Mouse (Mus musculus) left cerebral cortex, postnatal 10 days (tissue): ENCODE data around the gene Hook2. TPM values are rescaled to one million over a fixed set of nuclear protein-coding genes. Genes with fewer than 3 reads are reported as not detected.

Experiments
- DNase-seq, 2 experiments: peaks; one replicate each; pipeline ENCODE4 v3.0.0; 2021 to 2022; ENCODE audit warnings: low spot score in 2 of 2, mixed read lengths in 1 of 2; ENCODE audit errors: extremely low spot score in 1 of 2
- intact Hi-C: fragments of 180-260 bp; cut with DNase I; formaldehyde crosslinking; loops from one replicate; pipeline ENCODE4 v1.15.1; 2025
- total RNA-seq, 2 experiments: library from RNA; stranded (reverse); gene quantifications; 2 replicates each; pipeline ENCODE4 v1.2.3; 2021

Gene Hook2
- total RNA-seq, 2 experiments from 2014 or later = 13.4 to 13.9 TPM

GRCm38 (mm10) chr8:84970135-84970790, 20.1 kb upstream of the Hook2 start:
- intact Hi-C loops = loop anchor here (5.0 kb wide), 1 partner anchor 62 kb away; no protein-coding TSS in a partner anchor
- no peak for DNase-seq

GRCm38 (mm10) chr8:84970913-84971312, 19.5 kb upstream of the Hook2 start:
- intact Hi-C loops = loop anchor here (5.0 kb wide), 1 partner anchor 61 kb away; no protein-coding TSS in a partner anchor
- DNase-seq = no peak

GRCm38 (mm10) chr8:84973079-84973478, 17.3 kb upstream of the Hook2 start:
- DNase-seq = no peak
- intact Hi-C loops = loop anchor here (5.0 kb wide), 1 partner anchor 59 kb away; no protein-coding TSS in a partner anchor

GRCm38 (mm10) chr8:84973803-84974542, 16.4 kb upstream of the Hook2 start:
- DNase-seq = no peak
- intact Hi-C loops = loop anchor here (5.0 kb wide), 1 partner anchor 58 kb away; no protein-coding TSS in a partner anchor

GRCm38 (mm10) chr8:84974543-84975142, 15.8 kb upstream of the Hook2 start:
- intact Hi-C loops = loop anchor here (1.0 to 5.0 kb wide), 2 partner anchors 16 to 58 kb away; partner anchors contain the start of gene Hook2
- no peak for DNase-seq

GRCm38 (mm10) chr8:84975434-84975833, 15.0 kb upstream of the Hook2 start:
- intact Hi-C loops = loop anchor here (1.0 kb wide), 1 partner anchor 15 kb away; the partner anchor contains the start of gene Hook2
- peak; percentile 63 to 72 for DNase-seq

- intact Hi-C loops = no loop called here
- peak; percentile 93 to 96 for DNase-seq
These were observed 14.2 kb upstream of the Hook2 start for GRCm38 (mm10) chr8:84976031-84976762.

- no peak for DNase-seq
- intact Hi-C loops = no loop called here
These were observed 13.5 kb upstream of the Hook2 start for GRCm38 (mm10) chr8:84976763-84977434.

GRCm38 (mm10) chr8:84977435-84978247, 12.8 kb upstream of the Hook2 start:
- DNase-seq = peak in 1 of 2 experiments; percentile 83
- intact Hi-C loops = no loop called here

- intact Hi-C loops = no loop called here
- peak; percentile 92 to 97 for DNase-seq
These were observed 12.0 kb upstream of the Hook2 start, which contains the start of gene Junb for GRCm38 (mm10) chr8:84978248-84978940. Gene Junb (minus strand): TSS chr8:84978718.

GRCm38 (mm10) chr8:84979599-84980421, 10.6 kb upstream of the Hook2 start:
- DNase-seq = peak; percentile 91 to 96
- intact Hi-C loops = no loop called here

GRCm38 (mm10) chr8:84980622-84981358, 9.6 kb upstream of the Hook2 start:
- DNase-seq = peak; percentile 71 to 92
- intact Hi-C loops = no loop called here

GRCm38 (mm10) chr8:84981644-84982498, 8.5 kb upstream of the Hook2 start:
- DNase-seq = no peak
- intact Hi-C loops = no loop called here

- DNase-seq = no peak
- intact Hi-C loops = no loop called here
These were observed 7.8 kb upstream of the Hook2 start for GRCm38 (mm10) chr8:84982499-84983011.
